Mouse (Mus musculus): ENCODE measurements around the gene Mybpc1. TPM values are rescaled to one million over a fixed set of nuclear protein-coding genes. Genes with fewer than 3 reads are reported as not detected.
"Not testable (repeated sequence)": the region's sequence is repeated elsewhere in the genome, so short reads cannot be mapped to it uniquely, and the experiment has no call there.

Gene Mybpc1
- polyA plus RNA-seq, 1 experiment from 2014 or later: 69.8 TPM

- no peak overlapping the region for H3K9ac ChIP-seq
- no peaks in the 10 kb centered on the region for H3K9me3 ChIP-seq
- no peak overlapping the region for H3K27ac ChIP-seq
- no peak overlapping the region for H3K4me3 ChIP-seq
- 56% methylated on average over 2 of the region's 2 CpGs for WGBS
- no peak for ATAC-seq (ENCODE audit: insufficient number of reproducible peaks, low FRiP score, low TSS enrichment, low read depth)
- 0 out of 2 replicates have a peak, but pooled peaks cover 2% of the 10 kb centered on the region for H3K36me3 ChIP-seq
- H3K4me1 ChIP-seq: no peaks in the 10 kb centered on the region
- H3K4me2 ChIP-seq: no peak overlapping the region
- H3K27me3 ChIP-seq: no peaks in the 10 kb centered on the region
Observed at GRCm38 (mm10) chr10:88547635-88548034, 57.3 kb downstream of the Mybpc1 start.

- no peak overlapping the region for H3K4me3 ChIP-seq
- H3K9me3 ChIP-seq: no peaks in the 10 kb centered on the region
- no peaks in the 10 kb centered on the region for H3K36me3 ChIP-seq
- H3K27ac ChIP-seq: no peak overlapping the region
- ATAC-seq (ENCODE audit: insufficient number of reproducible peaks, low FRiP score, low TSS enrichment, low read depth): no peak
- WGBS: 72% methylated on average over 5 of the region's 5 CpGs
- H3K4me2 ChIP-seq: no peak overlapping the region
- H3K27me3 ChIP-seq: no peaks in the 10 kb centered on the region
- no peaks in the 10 kb centered on the region for H3K4me1 ChIP-seq
- no peak overlapping the region for H3K9ac ChIP-seq
Observed at GRCm38 (mm10) chr10:88530631-88531030, 74.3 kb downstream of the Mybpc1 start.

GRCm38 (mm10) chr10:88524016-88524415 is 80.9 kb downstream of the Mybpc1 start:
- Histone ChIP-seq H3K27ac (no peak overlapping the region), H3K9me3 (no peaks in the 10 kb centered on the region), H3K4me3 (no peak overlapping the region), H3K27me3 (no peaks in the 10 kb centered on the region), H3K9ac (no peak overlapping the region), H3K4me2 (no peak overlapping the region), H3K36me3 (no peaks in the 10 kb centered on the region), H3K4me1 (no peaks in the 10 kb centered on the region)
- WGBS: 78% methylated on average over 2 of the region's 2 CpGs
- no peak for ATAC-seq (ENCODE audit: insufficient number of reproducible peaks, low FRiP score, low TSS enrichment, low read depth)

- no peak overlapping the region for H3K4me3 ChIP-seq
- no peak overlapping the region for H3K9ac ChIP-seq
- no peaks in the 10 kb centered on the region for H3K36me3 ChIP-seq
- 79% methylated on average over 1 of the region's 1 CpGs for WGBS
- no peaks in the 10 kb centered on the region for H3K9me3 ChIP-seq
- no peak overlapping the region for H3K4me2 ChIP-seq
- ATAC-seq (ENCODE audit: insufficient number of reproducible peaks, low FRiP score, low TSS enrichment, low read depth): no peak
- H3K27me3 ChIP-seq: no peaks in the 10 kb centered on the region
- no peaks in the 10 kb centered on the region for H3K4me1 ChIP-seq
- no peak overlapping the region for H3K27ac ChIP-seq
Observed at GRCm38 (mm10) chr10:88523212-88523611, 81.7 kb downstream of the Mybpc1 start.

- no peak for ATAC-seq (ENCODE audit: insufficient number of reproducible peaks, low FRiP score, low TSS enrichment, low read depth)
- no peaks in the 10 kb centered on the region for H3K4me1 ChIP-seq
- H3K9me3 ChIP-seq: no peaks in the 10 kb centered on the region
- no peak overlapping the region for H3K9ac ChIP-seq
- no peak overlapping the region for H3K4me2 ChIP-seq
- no peaks in the 10 kb centered on the region for H3K36me3 ChIP-seq
- no peak overlapping the region for H3K4me3 ChIP-seq
- no peaks in the 10 kb centered on the region for H3K27me3 ChIP-seq
- H3K27ac ChIP-seq: no peak overlapping the region
- 90% methylated on average over 8 of the region's 8 CpGs for whole genome bisulfite sequencing
Observed at GRCm38 (mm10) chr10:88522795-88523194, 82.2 kb downstream of the Mybpc1 start.

GRCm38 (mm10) chr10:88515049-88515448 is 89.9 kb downstream of the Mybpc1 start:
- not testable (repeated sequence) for H3K36me3 ChIP-seq; H3K4me3 ChIP-seq; H3K9ac ChIP-seq; H3K27me3 ChIP-seq; ATAC-seq (ENCODE audit: insufficient number of reproducible peaks, low FRiP score, low TSS enrichment, low read depth); H3K27ac ChIP-seq; H3K4me2 ChIP-seq; H3K9me3 ChIP-seq; H3K4me1 ChIP-seq
- 87% methylated on average over 7 of the region's 7 CpGs for WGBS

- H3K27me3 ChIP-seq: no peaks in the 10 kb centered on the region
- H3K9me3 ChIP-seq: no peaks in the 10 kb centered on the region
- H3K4me2 ChIP-seq: no peak overlapping the region
- no peaks in the 10 kb centered on the region for H3K36me3 ChIP-seq
- no peaks in the 10 kb centered on the region for H3K4me1 ChIP-seq
- ATAC-seq (ENCODE audit: insufficient number of reproducible peaks, low FRiP score, low TSS enrichment, low read depth): no peak
- H3K9ac ChIP-seq: no peak overlapping the region
- H3K4me3 ChIP-seq: no peak overlapping the region
- H3K27ac ChIP-seq: no peak overlapping the region
- WGBS: 53% methylated on average over 2 of the region's 2 CpGs
Observed at GRCm38 (mm10) chr10:88514495-88514894, 90.5 kb downstream of the Mybpc1 start.

- WGBS: 69% methylated on average over 8 of the region's 8 CpGs
- Histone ChIP-seq H3K27ac (no peak overlapping the region), H3K27me3 (no peaks in the 10 kb centered on the region), H3K4me3 (no peak overlapping the region), H3K9me3 (no peaks in the 10 kb centered on the region), H3K36me3 (no peaks in the 10 kb centered on the region), H3K4me2 (no peak overlapping the region), H3K4me1 (no peaks in the 10 kb centered on the region), H3K9ac (no peak overlapping the region)
- no peak for ATAC-seq (ENCODE audit: insufficient number of reproducible peaks, low FRiP score, low TSS enrichment, low read depth)
Observed at GRCm38 (mm10) chr10:88513574-88514135, 91.3 kb downstream of the Mybpc1 start.

GRCm38 (mm10) chr10:88511355-88511754 is 93.6 kb downstream of the Mybpc1 start:
- H3K27ac ChIP-seq: no peak overlapping the region
- H3K9ac ChIP-seq: no peak overlapping the region
- H3K4me1 ChIP-seq: no peaks in the 10 kb centered on the region
- 80% methylated on average over 9 of the region's 9 CpGs for WGBS
- H3K4me3 ChIP-seq: no peak overlapping the region
- H3K27me3 ChIP-seq: no peaks in the 10 kb centered on the region
- H3K9me3 ChIP-seq: no peaks in the 10 kb centered on the region
- ATAC-seq (ENCODE audit: insufficient number of reproducible peaks, low FRiP score, low TSS enrichment, low read depth): no peak
- H3K36me3 ChIP-seq: no peaks in the 10 kb centered on the region
- H3K4me2 ChIP-seq: no peak overlapping the region

- Histone ChIP-seq H3K9me3 (no peaks in the 10 kb centered on the region), H3K4me1 (no peaks in the 10 kb centered on the region), H3K36me3 (no peaks in the 10 kb centered on the region), H3K4me3 (no peak overlapping the region), H3K27me3 (no peaks in the 10 kb centered on the region), H3K9ac (no peak overlapping the region), H3K4me2 (no peak overlapping the region), H3K27ac (no peak overlapping the region)
- WGBS: 81% methylated on average over 12 of the region's 12 CpGs
- no peak for ATAC-seq (ENCODE audit: insufficient number of reproducible peaks, low FRiP score, low TSS enrichment, low read depth)
Observed at GRCm38 (mm10) chr10:88510503-88511271, 94.3 kb downstream of the Mybpc1 start.

GRCm38 (mm10) chr10:88507691-88508143 is 97.2 kb downstream of the Mybpc1 start:
- no peaks in the 10 kb centered on the region for H3K27me3 ChIP-seq
- no peak for ATAC-seq (ENCODE audit: insufficient number of reproducible peaks, low FRiP score, low TSS enrichment, low read depth)
- H3K9ac ChIP-seq: no peak overlapping the region
- no peaks in the 10 kb centered on the region for H3K36me3 ChIP-seq
- no peaks in the 10 kb centered on the region for H3K9me3 ChIP-seq
- no peak overlapping the region for H3K4me3 ChIP-seq
- WGBS: 49% methylated on average over 7 of the region's 7 CpGs
- H3K4me2 ChIP-seq: no peak overlapping the region
- H3K27ac ChIP-seq: no peak overlapping the region
- H3K4me1 ChIP-seq: peaks cover 6% of the 10 kb centered on the region; the same call in 1 of the 2 replicates

- Histone ChIP-seq H3K27ac (no peak overlapping the region), H3K9me3 (no peaks in the 10 kb centered on the region), H3K36me3 (no peaks in the 10 kb centered on the region), H3K4me3 (no peak overlapping the region), H3K4me2 (no peak overlapping the region), H3K9ac (no peak overlapping the region), H3K4me1 (peaks cover 10% of the 10 kb centered on the region; the same call in 1 of the 2 replicates), H3K27me3 (no peaks in the 10 kb centered on the region)
- WGBS: 61% methylated on average over 5 of the region's 5 CpGs
- no peak for ATAC-seq (ENCODE audit: insufficient number of reproducible peaks, low FRiP score, low TSS enrichment, low read depth)
Observed at GRCm38 (mm10) chr10:88505256-88505655, 99.7 kb downstream of the Mybpc1 start.
